Mouse (Mus musculus) heart, postnatal 0 days (tissue): Measurements from ENCODE around the gene Paf1.

Experiments used
- CTCF ChIP-seq: IDR thresholded peaks from 2 replicates; pipeline ENCODE4 v1.5.1; 2016; ENCODE audit warnings: antibody characterized with exemption, control low read depth, low read depth
- EP300 ChIP-seq: IDR thresholded peaks from 2 replicates; pipeline ENCODE4 v1.6.1; 2016; ENCODE audit warnings: antibody characterized with exemption, low read depth

- TF ChIP-seq CTCF (no peak), EP300 (no peak)
Measured at GRCm38 (mm10) chr7:28384162-28384561, 8.6 kb upstream of the Paf1 start.
